Mouse (Mus musculus): ENCODE results near the gene 1700011L22Rik.

- TF ChIP-seq POLR2A (IDR thresholded peaks at IDR 0.05; ENCODE audit: low read depth, low read length) (no peak), CTCF (IDR thresholded peaks at IDR 0.05; ENCODE audit: extremely low read depth, insufficient read length, insufficient replicate concordance, low read depth, low read length) (no peak)
These were observed 58.3 kb downstream of the 1700011L22Rik start for GRCm38 (mm10) chr8:79190071-79190470.

Measured in small intestine, adult 2 months (tissue).